9 mouse cellular contexts compared by ENCODE assay signal in the genomic region with DNA sequence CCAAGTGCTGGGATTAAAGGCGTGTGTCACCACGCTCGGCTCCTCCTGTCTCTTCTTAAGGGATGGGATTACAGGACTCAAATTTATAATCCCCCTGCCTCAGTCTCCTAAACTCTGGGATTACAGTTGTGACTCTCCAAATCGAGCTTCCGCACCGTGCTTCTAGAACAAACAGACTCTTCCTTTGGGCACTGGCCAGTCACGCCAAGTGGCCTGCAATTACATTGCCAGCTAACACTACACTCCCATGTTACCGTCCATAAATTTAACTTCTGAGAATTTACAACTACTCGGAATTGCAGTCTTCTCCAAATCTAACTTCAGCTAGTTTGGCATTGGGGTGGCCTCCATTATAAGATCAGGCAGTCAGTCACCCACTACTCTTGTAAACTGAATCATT. TPM values are rescaled to one million over a fixed set of nuclear protein-coding genes. Genes with fewer than 3 reads are reported as not detected.
DNase-seq lines count a peak whose midpoint lies in the region; ATAC-seq and TF ChIP-seq lines count a peak whose summit lies in the region.
"Had no signal": no experiment of that assay in that cellular context is flagged by ENCODE, and none has a peak within 500 bp of the region (broad histone marks: within the 10 kb centered on the region; RNA-seq: fewer than 3 reads in every experiment).

No protein-coding gene starts in this region.

- intact Hi-C loops in heart, postnatal 25 days (cut with DNase I) = loop anchor here (5.0 kb wide), 3 partner anchors 40 to 95 kb away; partner anchors contain the start of gene Mgat3
- intact Hi-C loops in left cerebral cortex, postnatal 10 days (cut with DNase I) = loop anchor here (2.0 kb wide), 1 partner anchor 42 kb away; the partner anchor contains the start of genes Rpl3 and Syngr1

- H3K36me3 ChIP-seq in heart, embryonic 11.5 days (ENCODE audit: control insufficient read depth, insufficient read depth, low read length) = 0 out of 2 replicates have a peak, but pooled peaks cover 2% of the 10 kb centered on the region
- peaks cover 7% of the 10 kb centered on the region; the same call in 1 of the 2 replicates for H3K36me3 ChIP-seq in ES-E14 (ENCODE audit: control insufficient read depth, insufficient read depth, low read length, poor library complexity, severe bottlenecking)
- H3K36me3 ChIP-seq in hindbrain, embryonic 11.5 days (ENCODE audit: control insufficient read depth, insufficient read depth, low read length) = no peaks in the 10 kb centered on the region

- 78% methylated on average over 9 of the region's 9 CpGs for WGBS in heart, embryonic 11.5 days (ENCODE audit: insufficient replicate concordance)
- WGBS in hindbrain, embryonic 11.5 days = 83% methylated on average over 9 of the region's 9 CpGs

- ATAC-seq in heart, embryonic 11.5 days (replicated peaks; ENCODE audit: insufficient number of reproducible peaks, low FRiP score, low TSS enrichment) = no peak
- no peak for ATAC-seq in hindbrain, embryonic 11.5 days (ENCODE audit: low FRiP score)

- no peaks in the 10 kb centered on the region for H3K27me3 ChIP-seq in heart, embryonic 11.5 days (ENCODE audit: control insufficient read depth, insufficient read depth, low read length)
- H3K27me3 ChIP-seq in hindbrain, embryonic 11.5 days (ENCODE audit: control insufficient read depth, insufficient read depth, low read length) = no peaks in the 10 kb centered on the region

- H3K4me1 ChIP-seq in heart, embryonic 11.5 days (ENCODE audit: control insufficient read depth, insufficient read depth, low read length) = peaks cover 27% of the 10 kb centered on the region
- peaks cover 1 to 11% of the 10 kb centered on the region in 2 experiments; a peak in 3 of 4 replicates for H3K4me1 ChIP-seq in ES-E14 (ENCODE audit: control insufficient read depth in 2 of 2, insufficient read depth in 2 of 2, low read length in 2 of 2, poor library complexity in 1 of 2)
- peaks cover 12% of the 10 kb centered on the region for H3K4me1 ChIP-seq in hindbrain, embryonic 11.5 days (replicated peaks; ENCODE audit: control insufficient read depth, insufficient read depth, low read length)

- no peak for DNase-seq in heart, postnatal 25 days (ENCODE audit: low spot score)
- DNase-seq in ES-E14 (ENCODE audit: low read depth, low spot score) = no peak
- no peak for DNase-seq in hindbrain, embryonic 11.5 days (ENCODE audit: low spot score)
- DNase-seq in lung, postnatal 36 days = peak; percentile 20
- no peak for DNase-seq in right cerebral cortex, postnatal 14 days
- DNase-seq in Muller cell, postnatal 12 days (ENCODE audit: inconsistent ontology term) = no peak
- no peak for DNase-seq in left cerebral cortex, postnatal 10 days (ENCODE audit: extremely low spot score in 1 of 2, low spot score in 2 of 2)

- in situ Hi-C loops in ES-E14 (cut with MboI; ENCODE audit: low sequenced_read_pairs in 2 of 2, unreplicated experiment in 2 of 2) = no loop called here

- peak overlapping the region; percentile 100 for H3K27ac ChIP-seq in heart, embryonic 11.5 days (ENCODE audit: low read depth, low read length)
- H3K27ac ChIP-seq in ES-E14 (ENCODE audit: insufficient read depth, low read depth, low read length, poor library complexity, severe bottlenecking) = peak overlapping the region; percentile 36; the same call in 1 of the 2 replicates
- no peak overlapping the region for H3K27ac ChIP-seq in hindbrain, embryonic 11.5 days (ENCODE audit: low read depth, low read length)

- H3K9ac ChIP-seq in heart, embryonic 11.5 days (ENCODE audit: low read depth, low read length) = peak overlapping the region; percentile 97
- H3K9ac ChIP-seq in ES-E14 (ENCODE audit: insufficient read depth, low read depth, low read length, poor library complexity, severe bottlenecking) = peak overlapping the region; percentile 60; the same call in 1 of the 2 replicates
- H3K9ac ChIP-seq in hindbrain, embryonic 11.5 days (ENCODE audit: low read depth, low read length) = no peak overlapping the region

- no peaks in the 10 kb centered on the region for H3K9me3 ChIP-seq in heart, embryonic 11.5 days (replicated peaks; ENCODE audit: control insufficient read depth, low read length)
- no peaks in the 10 kb centered on the region for H3K9me3 ChIP-seq in ES-E14 (ENCODE audit: control insufficient read depth, insufficient read depth, low read depth, low read length)
- H3K9me3 ChIP-seq in hindbrain, embryonic 11.5 days (ENCODE audit: control insufficient read depth, low read length) = no peaks in the 10 kb centered on the region

- peak overlapping the region; percentile 81 for H3K4me2 ChIP-seq in heart, embryonic 11.5 days
- H3K4me2 ChIP-seq in hindbrain, embryonic 11.5 days (replicated peaks; ENCODE audit: low read depth, low read length) = peak overlapping the region; percentile 36

- H3K4me3 ChIP-seq in heart, embryonic 11.5 days (ENCODE audit: low read depth, low read length) = peak overlapping the region; percentile 77
- H3K4me3 ChIP-seq in ES-E14 (ENCODE audit: insufficient read depth in 1 of 2, low read depth in 1 of 2, low read length in 2 of 2, poor library complexity in 1 of 2, severe bottlenecking in 1 of 2) = peak overlapping the region; percentile 29 to 79
- peak overlapping the region; percentile 55 for H3K4me3 ChIP-seq in hindbrain, embryonic 11.5 days (ENCODE audit: low read depth, low read length)

TF ChIP-seq in ES-E14, 5 proteins besides CTCF, POLR2A, EP300 and RAD21:
- no peak for TF ChIP-seq ZC3H11A (IDR thresholded peaks at IDR 0.05; ENCODE audit: borderline replicate concordance, low read depth, low read length)
- TF ChIP-seq MAFK (IDR thresholded peaks at IDR 0.05; ENCODE audit: insufficient read depth, low read depth, low read length) = no peak
- no peak for TF ChIP-seq CHD2 (IDR thresholded peaks at IDR 0.05; ENCODE audit: low read depth, low read length)
- TF ChIP-seq HCFC1 (IDR thresholded peaks at IDR 0.05; ENCODE audit: borderline replicate concordance, insufficient read depth, low read length) = no peak
- no peak for TF ChIP-seq ZNF384 (IDR thresholded peaks at IDR 0.05; ENCODE audit: low read depth, low read length)
TF ChIP-seq in ES-E14: peak in this region for 0.

RNA-seq across cellular contexts. Expression of gene Tab1, which starts 0.5 kb away (rescaled TPM):
- polyA plus RNA-seq in heart, embryonic 11.5 days (2014; fragmentation: Nextera tagmentation; extraction: Ambion mirVana) = 18.8 and 25.1 TPM in 2 replicates
- 10 to 100 TPM; 23.7 to 26.5 TPM for total RNA-seq in heart, postnatal 25 days (2021)
- 16.6 and 24.3 TPM in 2 replicates for total RNA-seq in ES-E14 (2012; rRNA removed)
- polyA plus RNA-seq in hindbrain, embryonic 11.5 days (2014; fragmentation: Nextera tagmentation; extraction: Ambion mirVana) = 21.6 and 24.7 TPM in 2 replicates
- total RNA-seq in left cerebral cortex, postnatal 10 days (2021) = 10 to 100 TPM; 26.8 to 32.5 TPM

RNA-seq across cellular contexts. Expression of gene Rpl3, which starts 40.8 kb away (rescaled TPM):
- polyA plus RNA-seq in heart, embryonic 11.5 days (2014; fragmentation: Nextera tagmentation; extraction: Ambion mirVana) = 861 and 879 TPM in 2 replicates
- total RNA-seq in heart, postnatal 25 days (2021) = 100 to 1,000 TPM; 154 to 183 TPM
- 1,661 and 1,803 TPM in 2 replicates for total RNA-seq in ES-E14 (2012; rRNA removed)
- 1,014 and 1,045 TPM in 2 replicates for polyA plus RNA-seq in hindbrain, embryonic 11.5 days (2014; fragmentation: Nextera tagmentation; extraction: Ambion mirVana)
- total RNA-seq in left cerebral cortex, postnatal 10 days (2021) = 100 to 1,000 TPM; 520 to 524 TPM

RNA-seq across cellular contexts. Expression of gene Mgat3, which starts 41.1 kb away (rescaled TPM):
- polyA plus RNA-seq in heart, embryonic 11.5 days (2014; fragmentation: Nextera tagmentation; extraction: Ambion mirVana) = 1.8 and 2.1 TPM in 2 replicates
- 1 to 10 TPM; 1.5 to 1.6 TPM for total RNA-seq in heart, postnatal 25 days (2021)
- 7.9 and 8.5 TPM in 2 replicates for total RNA-seq in ES-E14 (2012; rRNA removed)
- 9.6 and 9.8 TPM in 2 replicates for polyA plus RNA-seq in hindbrain, embryonic 11.5 days (2014; fragmentation: Nextera tagmentation; extraction: Ambion mirVana)
- total RNA-seq in left cerebral cortex, postnatal 10 days (2021) = 10 to 100 TPM; 94.2 to 98.8 TPM
- total RNA-seq: megakaryocyte progenitor cell, adult 5-6 weeks had no signal

RNA-seq across cellular contexts. Expression of gene Syngr1, which starts 41.3 kb away (rescaled TPM):
- 15.2 and 20.7 TPM in 2 replicates for polyA plus RNA-seq in heart, embryonic 11.5 days (2014; fragmentation: Nextera tagmentation; extraction: Ambion mirVana)
- total RNA-seq in heart, postnatal 25 days (2021) = 10 to 100 TPM; 77.5 to 92.2 TPM
- 78.8 and 105 TPM in 2 replicates for total RNA-seq in ES-E14 (2012; rRNA removed)
- 7.3 and 8.9 TPM in 2 replicates for polyA plus RNA-seq in hindbrain, embryonic 11.5 days (2014; fragmentation: Nextera tagmentation; extraction: Ambion mirVana)
- total RNA-seq in left cerebral cortex, postnatal 10 days (2021) = 100 to 1,000 TPM; 430 to 441 TPM
